ENCODE assay signal across 9 mouse cellular contexts in the genomic region with DNA sequence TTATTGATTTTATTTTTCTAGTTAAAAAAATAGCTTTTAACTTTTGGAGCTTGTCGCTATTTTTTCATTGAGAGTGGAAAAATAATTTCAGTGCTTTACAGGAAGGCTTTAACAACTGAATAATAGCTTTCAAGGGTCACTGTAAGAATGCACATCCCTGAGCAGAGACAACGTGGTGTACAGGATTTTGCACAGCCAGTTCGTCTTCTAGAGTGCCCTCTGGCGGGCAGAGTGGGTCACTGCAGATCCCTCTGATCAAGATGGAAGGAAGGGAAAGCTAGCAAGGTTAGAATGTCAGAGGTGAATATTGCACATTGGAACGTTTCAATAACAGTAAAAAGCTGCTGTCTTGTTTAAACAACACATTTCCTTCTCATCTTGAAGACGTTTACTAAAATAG. TPM values are rescaled to one million over a fixed set of nuclear protein-coding genes. Genes with fewer than 3 reads are reported as not detected.
DNase-seq lines count a peak whose midpoint lies in the region; ATAC-seq and TF ChIP-seq lines count a peak whose summit lies in the region.
"Had no signal": no experiment of that assay in that cellular context is flagged by ENCODE, and none has a peak within 500 bp of the region (broad histone marks: within the 10 kb centered on the region; RNA-seq: fewer than 3 reads in every experiment).

No protein-coding gene starts in this region.

- ATAC-seq in forebrain, embryonic 12.5 days (ENCODE audit: low FRiP score) = 0 out of 2 replicates have a peak, but pooled peaks have one; percentile 57
- peak; percentile 59 to 65; a peak in 2 of 4 replicates for ATAC-seq in hematopoietic stem cell, adult 5-6 weeks (replicated peaks in 1 of 2; ENCODE audit: insufficient read depth in 1 of 2, low FRiP score in 2 of 2, low TSS enrichment in 1 of 2, low read depth in 1 of 2, poor library complexity in 2 of 2, severe bottlenecking in 2 of 2)
- ATAC-seq in megakaryocyte, adult 5-6 weeks (ENCODE audit: poor library complexity, severe bottlenecking) = peak; percentile 79

- WGBS in forebrain, embryonic 12.5 days = 5% methylated on average over 6 of the region's 6 CpGs

- TF ChIP-seq RAD21 in MEL (IDR thresholded peaks at IDR 0.05; ENCODE audit: low read depth, low read length) = peak; percentile 68

- no peaks in the 10 kb centered on the region for H3K4me1 ChIP-seq in MEL (ENCODE audit: control insufficient read depth in 1 of 2, insufficient read depth in 2 of 2, low read length in 2 of 2)
- H3K4me1 ChIP-seq in forebrain, embryonic 12.5 days = no peaks in the 10 kb centered on the region
- H3K4me1 ChIP-seq: liver, embryonic 15.5 days had no signal

- no peak for TF ChIP-seq POLR2A in MEL (IDR thresholded peaks at IDR 0.05; ENCODE audit: control insufficient read depth in 1 of 2, insufficient read depth in 1 of 2, low read depth in 1 of 2, low read length in 2 of 2, poor library complexity in 1 of 2)

- TF ChIP-seq EP300 in MEL (IDR thresholded peaks at IDR 0.05; ENCODE audit: low read depth in 1 of 2, low read length in 2 of 2) = no peak

- H3K9me3 ChIP-seq in MEL (replicated peaks; ENCODE audit: insufficient read depth, low read length) = no peaks in the 10 kb centered on the region
- no peaks in the 10 kb centered on the region for H3K9me3 ChIP-seq in forebrain, embryonic 12.5 days
- H3K9me3 ChIP-seq: liver, embryonic 15.5 days had no signal

- H3K79me2 ChIP-seq in MEL (ENCODE audit: control insufficient read depth, insufficient read depth, low read length, poor library complexity) = no peaks in the 10 kb centered on the region

- H3K27ac ChIP-seq in MEL (ENCODE audit: control insufficient read depth, low read depth, low read length) = no peak overlapping the region
- H3K27ac ChIP-seq in forebrain, embryonic 12.5 days = no peak overlapping the region
- no peak overlapping the region for H3K27ac ChIP-seq in layer of hippocampus, adult 2 months
- H3K27ac ChIP-seq: liver, embryonic 15.5 days had no signal

- TF ChIP-seq CTCF in MEL (IDR thresholded peaks at IDR 0.05 in 2 of 3, conservative IDR thresholded peaks at IDR 0.05 in 1 of 3; ENCODE audit: control insufficient read depth in 1 of 3, insufficient read depth in 1 of 3, low read depth in 2 of 3, low read length in 3 of 3, poor library complexity in 1 of 3, severe bottlenecking in 1 of 3) = peak; percentile 83 to 89 (median 89)
- TF ChIP-seq CTCF in layer of hippocampus, adult 2 months (conservative IDR thresholded peaks at IDR 0.05) = peak; percentile 100

- no peak overlapping the region for H3K4me2 ChIP-seq in forebrain, embryonic 12.5 days
- H3K4me2 ChIP-seq: liver, embryonic 15.5 days had no signal

- peaks cover 7 to 9% of the 10 kb centered on the region in 2 experiments for H3K27me3 ChIP-seq in MEL (ENCODE audit: control insufficient read depth in 1 of 2, insufficient read depth in 2 of 2, low read length in 2 of 2)
- no peaks in the 10 kb centered on the region for H3K27me3 ChIP-seq in forebrain, embryonic 12.5 days
- H3K27me3 ChIP-seq: liver, embryonic 15.5 days had no signal

- peak; percentile 72 for DNase-seq in MEL (ENCODE audit: low read depth, low spot score)
- peak; percentile 27 for DNase-seq in c-Kit-negative CD71-positive TER-119-positive erythroid progenitor cells, embryonic 14.5 days (ENCODE audit: low read depth, low spot score)
- DNase-seq in layer of hippocampus, adult 2 months (ENCODE audit: low spot score in 2 of 2) = peak; percentile 69 to 83
- DNase-seq in right cerebral cortex, postnatal 10 days (ENCODE audit: low spot score in 2 of 2) = peak; percentile 78 to 87
- DNase-seq in urinary bladder, postnatal 25 days (ENCODE audit: low spot score) = peak; percentile 77

- H3K4me3 ChIP-seq in MEL (ENCODE audit: control insufficient read depth in 1 of 2, insufficient read depth in 1 of 2, low read depth in 2 of 2, low read length in 2 of 2) = no peak overlapping the region
- H3K4me3 ChIP-seq in forebrain, embryonic 12.5 days (replicated peaks) = no peak overlapping the region
- no peak overlapping the region for H3K4me3 ChIP-seq in layer of hippocampus, adult 2 months
- H3K4me3 ChIP-seq: liver, embryonic 15.5 days had no signal

- H3K36me3 ChIP-seq in MEL (ENCODE audit: control insufficient read depth in 1 of 2, insufficient read depth in 2 of 2, low read length in 2 of 2) = no peaks in the 10 kb centered on the region
- no peaks in the 10 kb centered on the region for H3K36me3 ChIP-seq in forebrain, embryonic 12.5 days (replicated peaks)
- H3K36me3 ChIP-seq: liver, embryonic 15.5 days had no signal

- H3K9ac ChIP-seq in MEL (ENCODE audit: control insufficient read depth, low read depth, low read length, poor library complexity, severe bottlenecking) = no peak overlapping the region
- H3K9ac ChIP-seq in forebrain, embryonic 12.5 days = no peak overlapping the region
- H3K9ac ChIP-seq: liver, embryonic 15.5 days had no signal

TF ChIP-seq in MEL, 35 proteins besides CTCF, POLR2A, EP300 and RAD21:
- TF ChIP-seq GABPA (IDR thresholded peaks at IDR 0.05; ENCODE audit: low read depth, low read length) (no peak), CHD1 (IDR thresholded peaks at IDR 0.05; ENCODE audit: low read depth, low read length) (no peak), SMC3 (IDR thresholded peaks at IDR 0.05; ENCODE audit: low read depth, low read length) (peak; percentile 93), USF2 (IDR thresholded peaks at IDR 0.05; ENCODE audit: borderline replicate concordance in 1 of 2, insufficient read depth in 1 of 2, low read depth in 1 of 2, low read length in 2 of 2) (no peak), MYB (IDR thresholded peaks at IDR 0.05; ENCODE audit: low read depth, low read length) (no peak), RCOR1 (IDR thresholded peaks at IDR 0.05; ENCODE audit: low read depth, low read length) (no peak), ZC3H11A (IDR thresholded peaks at IDR 0.05; ENCODE audit: low read depth, low read length) (peak; percentile 57; the same call in 1 of the 2 replicates), MYC (IDR thresholded peaks at IDR 0.05; ENCODE audit: low read depth, low read length) (0 out of 2 replicates have a peak, but pooled peaks have one; percentile 55)

RNA-seq across cellular contexts. Expression of gene Afp, which starts 10.2 kb away (rescaled TPM):
- total RNA-seq in MEL (2012; rRNA removed) = 0.15 and 0.49 TPM in 2 replicates
- polyA plus RNA-seq in MEL (2012; ENCODE audit: insufficient read depth in 1 of 2, insufficient read length in 2 of 2, low read depth in 1 of 2, low replicate concordance in 2 of 2, missing spikeins in 1 of 2) = under 1 TPM in 1 of 2 experiments, not detected in 1; 0.39 TPM
- 0.24 TPM in 1 of 2 replicates, not detected in the other for polyA plus RNA-seq in forebrain, embryonic 12.5 days (2016; fragmentation: Nextera tagmentation; extraction: Ambion mirVana)
- 1.8 and 5.0 TPM in 2 replicates for total RNA-seq in hematopoietic stem cell, adult 5-6 weeks (2017)
- total RNA-seq in layer of hippocampus, adult 2 months (2021) = not detected
- not detected in 2 replicates for total RNA-seq in megakaryocyte, adult 5-6 weeks (2015)
- not detected in 2 replicates for total RNA-seq in megakaryocyte, adult 5-6 weeks (2017)

RNA-seq across cellular contexts. Expression of gene Afm, which starts 18.0 kb away (rescaled TPM):
- not detected in 2 replicates for total RNA-seq in MEL (2012; rRNA removed)
- polyA plus RNA-seq in MEL (2012; ENCODE audit: insufficient read depth in 1 of 2, insufficient read length in 2 of 2, low read depth in 1 of 2, low replicate concordance in 2 of 2, missing spikeins in 1 of 2) = not detected
- not detected in 2 replicates for polyA plus RNA-seq in forebrain, embryonic 12.5 days (2016; fragmentation: Nextera tagmentation; extraction: Ambion mirVana)
- total RNA-seq in hematopoietic stem cell, adult 5-6 weeks (2017) = 0.15 and 0.25 TPM in 2 replicates
- not detected for total RNA-seq in layer of hippocampus, adult 2 months (2021)
- not detected in 2 replicates for total RNA-seq in megakaryocyte, adult 5-6 weeks (2015)
- total RNA-seq in megakaryocyte, adult 5-6 weeks (2017) = not detected in 2 replicates

RNA-seq across cellular contexts. Expression of gene Alb, which starts 40.0 kb away (rescaled TPM):
- total RNA-seq in MEL (2012; rRNA removed) = not detected in 2 replicates
- polyA plus RNA-seq in MEL (2012; ENCODE audit: insufficient read depth in 1 of 2, insufficient read length in 2 of 2, low read depth in 1 of 2, low replicate concordance in 2 of 2, missing spikeins in 1 of 2) = not detected
- polyA plus RNA-seq in forebrain, embryonic 12.5 days (2016; fragmentation: Nextera tagmentation; extraction: Ambion mirVana) = not detected in 2 replicates
- total RNA-seq in hematopoietic stem cell, adult 5-6 weeks (2017) = not detected in 2 replicates
- not detected for total RNA-seq in layer of hippocampus, adult 2 months (2021)
- total RNA-seq in megakaryocyte, adult 5-6 weeks (2015) = not detected in 2 replicates
- total RNA-seq in megakaryocyte, adult 5-6 weeks (2017) = not detected in 2 replicates

Comparison
In these comparisons a context has a peak if more than half of its experiments do, and no peak if none do; other contexts are left out.
1. DNase-seq: peak in every context shown above with its lines; median percentile 82 in right cerebral cortex, postnatal 10 days; 77 in urinary bladder, postnatal 25 days; 76 in layer of hippocampus, adult 2 months; 72 in MEL; 27 in c-Kit-negative CD71-positive TER-119-positive erythroid progenitor cells, embryonic 14.5 days.